Mouse (Mus musculus) urinary bladder, adult 18-20 months (tissue): ENCODE data around the gene Slc28a1.
A peak's percentile ranks its signal among the peaks of the same experiment; 100 is the strongest.
"Not testable (repeated sequence)": the region's sequence is repeated elsewhere in the genome, so short reads cannot be mapped to it uniquely, and the experiment has no call there.

ENCODE experiments used
- DNase-seq, 2 experiments: peaks; one replicate each; pipeline ENCODE4 v3.0.0; 2022; ENCODE audit warnings: low spot score in 2 of 2, mixed read lengths in 2 of 2

Gene Slc28a1

GRCm38 (mm10) chr7:81167124-81167523, 52.5 kb downstream of the Slc28a1 start:
- DNase-seq, result no peak

GRCm38 (mm10) chr7:81169351-81169750, 54.8 kb downstream of the Slc28a1 start:
- no peak for DNase-seq

GRCm38 (mm10) chr7:81173931-81174330, 59.3 kb downstream of the Slc28a1 start:
- no peak for DNase-seq

- no peak for DNase-seq
Observed at GRCm38 (mm10) chr7:81174654-81175053, 60.1 kb downstream of the Slc28a1 start.

- DNase-seq, result no peak
Observed at GRCm38 (mm10) chr7:81176187-81176769, 61.7 kb downstream of the Slc28a1 start.

GRCm38 (mm10) chr7:81179494-81179893, 64.9 kb downstream of the Slc28a1 start:
- no peak for DNase-seq

GRCm38 (mm10) chr7:81182492-81183175, 68.0 kb downstream of the Slc28a1 start:
- peak in 1 of 2 experiments; percentile 55 for DNase-seq

- DNase-seq, result no peak
Observed at GRCm38 (mm10) chr7:81183181-81183580, 68.6 kb downstream of the Slc28a1 start.

- no peak for DNase-seq
Observed at GRCm38 (mm10) chr7:81184136-81184535, 69.5 kb downstream of the Slc28a1 start.

GRCm38 (mm10) chr7:81184651-81185050, 70.1 kb downstream of the Slc28a1 start:
- DNase-seq, result no peak

- DNase-seq, result not testable (repeated sequence)
Observed at GRCm38 (mm10) chr7:81186036-81186435, 71.4 kb downstream of the Slc28a1 start.

- no peak for DNase-seq
Observed at GRCm38 (mm10) chr7:81189180-81189579, 74.6 kb downstream of the Slc28a1 start.

GRCm38 (mm10) chr7:81195509-81195908, 80.9 kb downstream of the Slc28a1 start:
- no peak for DNase-seq

- DNase-seq, result no peak
Observed at GRCm38 (mm10) chr7:81196796-81197195, 82.2 kb downstream of the Slc28a1 start.

GRCm38 (mm10) chr7:81198538-81198937, 83.9 kb downstream of the Slc28a1 start:
- no peak for DNase-seq

GRCm38 (mm10) chr7:81199109-81199508, 84.5 kb downstream of the Slc28a1 start:
- no peak for DNase-seq

GRCm38 (mm10) chr7:81199757-81200156, 85.2 kb downstream of the Slc28a1 start:
- no peak for DNase-seq

GRCm38 (mm10) chr7:81202389-81202788, 87.8 kb downstream of the Slc28a1 start:
- DNase-seq, result no peak

GRCm38 (mm10) chr7:81203576-81203975, 89.0 kb downstream of the Slc28a1 start:
- DNase-seq, result not testable (repeated sequence)

GRCm38 (mm10) chr7:81208944-81209343, 94.3 kb downstream of the Slc28a1 start:
- peak; percentile 55 to 65 for DNase-seq

- no peak for DNase-seq
Observed at GRCm38 (mm10) chr7:81209979-81210685, 95.5 kb downstream of the Slc28a1 start.

GRCm38 (mm10) chr7:81211760-81212159, 97.2 kb downstream of the Slc28a1 start:
- DNase-seq, result no peak

GRCm38 (mm10) chr7:81212261-81212681, 97.7 kb downstream of the Slc28a1 start:
- DNase-seq, result peak; percentile 35 to 54
